Mouse (Mus musculus): Measurements from ENCODE around the gene Relch.

- TF ChIP-seq CTCF (IDR thresholded peaks at IDR 0.05; ENCODE audit: low read depth, low read length) (no peak), POLR2A (IDR thresholded peaks at IDR 0.05; ENCODE audit: extremely low read depth, insufficient read depth, low read length) (no peak)
Measured at GRCm38 (mm10) chr1:105776426-105776825, 112.8 kb downstream of the Relch start.
